Mouse (Mus musculus) cortical plate, adult 2 months (tissue): ENCODE results near the gene Ppil2.

Experiments used
- CTCF ChIP-seq: fragments of 200-500 bp; IDR thresholded peaks from 2 replicates; pipeline ENCODE4 v1.5.1; 2011; ENCODE audit warnings: mild to moderate bottlenecking, control low read depth, low read length; ENCODE audit not compliant: insufficient read depth; ENCODE audit errors: extremely low read depth
- POLR2A ChIP-seq: fragments of 200-500 bp; IDR thresholded peaks from 2 replicates; pipeline ENCODE4 v1.6.1; 2011; ENCODE audit warnings: mild to moderate bottlenecking, low read length, control low read depth; ENCODE audit not compliant: insufficient read depth; ENCODE audit errors: extremely low read depth

DNA sequence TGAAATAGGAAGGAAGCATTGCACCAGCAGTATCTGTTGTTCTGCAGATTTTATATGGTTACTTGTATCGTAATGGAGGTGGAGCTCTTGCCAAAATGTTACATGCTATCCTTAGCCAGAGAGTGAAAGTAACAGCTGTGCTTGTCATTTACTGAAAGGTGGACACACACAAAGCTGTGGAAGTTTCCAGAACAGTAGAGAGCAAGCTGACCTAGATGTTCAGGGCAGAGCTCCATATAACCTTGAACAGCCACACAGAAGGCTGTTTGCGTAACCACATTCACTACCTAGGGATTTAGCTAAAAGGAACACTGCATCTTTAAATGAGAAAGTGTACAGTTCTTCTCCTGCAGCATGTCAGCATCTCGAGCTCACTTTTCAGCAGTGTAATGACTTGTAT, 66.7 kb downstream of the Ppil2 start:
- TF ChIP-seq POLR2A (no peak), CTCF (no peak)
